Comparison of ENCODE assay signal across 39 mouse cellular contexts in the genomic region with DNA sequence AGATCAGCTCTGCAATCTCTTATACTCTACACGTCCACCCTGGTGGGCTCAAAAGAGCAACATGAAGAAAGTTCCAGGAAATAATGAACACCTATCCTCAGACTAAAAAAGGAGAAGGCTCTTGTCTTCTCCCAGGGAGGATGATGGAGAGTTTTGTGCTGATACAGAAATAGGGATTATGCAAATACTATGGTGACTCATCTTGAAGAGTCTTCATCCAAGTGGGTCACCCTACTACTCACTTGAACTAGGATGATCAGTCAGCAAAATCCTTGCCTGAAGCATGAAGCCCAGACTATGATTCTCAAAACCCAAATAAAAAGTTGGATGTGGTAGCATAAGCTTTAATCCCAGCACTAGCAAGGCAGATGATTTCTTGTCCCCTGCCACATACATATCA. TPM values are rescaled to one million over a fixed set of nuclear protein-coding genes. Genes with fewer than 3 reads are reported as not detected.
"Had no signal": no experiment of that assay in that cellular context is flagged by ENCODE, and none has a peak within 500 bp of the region (broad histone marks: within the 10 kb centered on the region; RNA-seq: fewer than 3 reads in every experiment).

No protein-coding gene starts in this region.

- H3K4me3 ChIP-seq: embryonic facial prominence, embryonic 10.5 days; embryonic facial prominence, embryonic 12.5 days; embryonic facial prominence, embryonic 13.5 days; embryonic facial prominence, embryonic 15.5 days; erythroblast, embryonic 14.5 days; forebrain, embryonic 10.5 days; forebrain, embryonic 12.5 days; forebrain, embryonic 13.5 days; forebrain, embryonic 15.5 days; gastrocnemius, adult 2 months; heart, adult 2 months had no signal

- H3K9me3 ChIP-seq: embryonic facial prominence, embryonic 10.5 days; embryonic facial prominence, embryonic 12.5 days; embryonic facial prominence, embryonic 13.5 days; embryonic facial prominence, embryonic 15.5 days; forebrain, embryonic 10.5 days; forebrain, embryonic 12.5 days; forebrain, embryonic 13.5 days; forebrain, embryonic 15.5 days had no signal

- H3K27me3 ChIP-seq: embryonic facial prominence, embryonic 12.5 days; embryonic facial prominence, embryonic 13.5 days; embryonic facial prominence, embryonic 15.5 days; forebrain, embryonic 12.5 days; forebrain, embryonic 13.5 days; forebrain, embryonic 15.5 days had no signal

- DNase-seq: cerebellum, adult 2 months; cerebellum, adult 8-10 months; cerebellum, adult 9-10 months; cerebellum, adult 9-11 months; cerebellum, postnatal 10 days; cerebellum, postnatal 14 days; cerebellum, postnatal 25 days; cerebellum, postnatal 36 days; embryo, embryonic 11 days; forebrain, postnatal 0 days; gastrocnemius, adult 2 months; gastrocnemius, postnatal 10 days; gastrocnemius, postnatal 14 days; gastrocnemius, postnatal 25 days; gastrocnemius, postnatal 36 days; heart, adult 11 months; heart, adult 18-20 months; heart, adult 2 months had no signal

- H3K36me3 ChIP-seq: embryonic facial prominence, embryonic 10.5 days; embryonic facial prominence, embryonic 12.5 days; embryonic facial prominence, embryonic 13.5 days; embryonic facial prominence, embryonic 15.5 days; forebrain, embryonic 10.5 days; forebrain, embryonic 12.5 days; forebrain, embryonic 15.5 days had no signal

- H3K4me1 ChIP-seq: embryonic facial prominence, embryonic 10.5 days; embryonic facial prominence, embryonic 12.5 days; embryonic facial prominence, embryonic 13.5 days; embryonic facial prominence, embryonic 15.5 days; forebrain, embryonic 10.5 days; forebrain, embryonic 12.5 days; forebrain, embryonic 13.5 days; forebrain, embryonic 15.5 days had no signal

- H3K27ac ChIP-seq: embryonic facial prominence, embryonic 10.5 days; embryonic facial prominence, embryonic 12.5 days; embryonic facial prominence, embryonic 13.5 days; embryonic facial prominence, embryonic 15.5 days; forebrain, embryonic 10.5 days; forebrain, embryonic 12.5 days; forebrain, embryonic 13.5 days; forebrain, embryonic 15.5 days; gastrocnemius, adult 2 months; heart, adult 2 months had no signal

- ATAC-seq: forebrain, embryonic 13.5 days; forebrain, embryonic 14.5 days; forebrain, embryonic 15.5 days; forebrain, embryonic 16.5 days; forebrain, postnatal 0 days had no signal

RNA-seq across cellular contexts. Expression of a gene that starts 16.6 kb away (rescaled TPM):
- total RNA-seq: common myeloid progenitor, adult 5-6 weeks; forebrain, postnatal 0 days; gastrocnemius, adult 18-20 months; gastrocnemius, adult 2 months; gastrocnemius, adult 8-10 months; gastrocnemius, postnatal 10 days; gastrocnemius, postnatal 14 days; gastrocnemius, postnatal 25 days; gastrocnemius, postnatal 36 days; gastrocnemius, postnatal 4 days; granulocyte monocyte progenitor cell, adult 5-6 weeks; heart, adult 18-20 months; heart, adult 2 months; heart, adult 8-10 months had no signal
- polyA plus RNA-seq: cerebellum, adult 2 months; cortical plate, adult 2 months; embryonic facial prominence, embryonic 10.5 days; embryonic facial prominence, embryonic 11.5 days; embryonic facial prominence, embryonic 13.5 days; embryonic facial prominence, embryonic 15.5 days; erythroblast, embryonic 14.5 days; forebrain, embryonic 10.5 days; forebrain, embryonic 11.5 days; forebrain, embryonic 12.5 days; forebrain, embryonic 13.5 days; forebrain, embryonic 14.5 days; forebrain, embryonic 15.5 days; forebrain, embryonic 16.5 days; forebrain, postnatal 0 days; frontal cortex, adult 2 months; heart, adult 2 months had no signal

RNA-seq across cellular contexts. Expression of a gene that starts 54.3 kb away (rescaled TPM):
- total RNA-seq: forebrain, postnatal 0 days; gastrocnemius, adult 18-20 months; gastrocnemius, adult 2 months; gastrocnemius, adult 8-10 months; gastrocnemius, postnatal 14 days; gastrocnemius, postnatal 25 days; gastrocnemius, postnatal 36 days; heart, adult 18-20 months had no signal
- polyA plus RNA-seq: cerebellum, adult 2 months; cortical plate, adult 2 months; forebrain, postnatal 0 days had no signal
